Mouse (Mus musculus) myocyte (in vitro differentiated cells): ENCODE data around the gene Paxx.

ENCODE experiments used
- E2F4 ChIP-seq: IDR thresholded peaks from one replicate; pipeline ENCODE4 v1.6.1; 2011; ENCODE audit warnings: mild to moderate bottlenecking, control low read depth, moderate library complexity; ENCODE audit not compliant: insufficient read depth
- MAX ChIP-seq: IDR thresholded peaks from one replicate; pipeline ENCODE4 v1.6.1; 2011; ENCODE audit warnings: low read depth, mild to moderate bottlenecking, control low read depth
- POLR2A ChIP-seq: IDR thresholded peaks from one replicate; pipeline ENCODE4 v1.6.1; 2011; ENCODE audit warnings: low read depth, mild to moderate bottlenecking, control low read depth, moderate library complexity; ENCODE audit not compliant: insufficient read length
- POLR2AphosphoS2 ChIP-seq: IDR thresholded peaks from one replicate; pipeline ENCODE4 v1.6.1; 2011; ENCODE audit warnings: low read depth, control low read depth; ENCODE audit not compliant: insufficient read length
- USF1 ChIP-seq: IDR thresholded peaks from one replicate; pipeline ENCODE4 v1.6.1; 2011; ENCODE audit warnings: low read depth, mild to moderate bottlenecking, control low read depth, moderate library complexity

DNA sequence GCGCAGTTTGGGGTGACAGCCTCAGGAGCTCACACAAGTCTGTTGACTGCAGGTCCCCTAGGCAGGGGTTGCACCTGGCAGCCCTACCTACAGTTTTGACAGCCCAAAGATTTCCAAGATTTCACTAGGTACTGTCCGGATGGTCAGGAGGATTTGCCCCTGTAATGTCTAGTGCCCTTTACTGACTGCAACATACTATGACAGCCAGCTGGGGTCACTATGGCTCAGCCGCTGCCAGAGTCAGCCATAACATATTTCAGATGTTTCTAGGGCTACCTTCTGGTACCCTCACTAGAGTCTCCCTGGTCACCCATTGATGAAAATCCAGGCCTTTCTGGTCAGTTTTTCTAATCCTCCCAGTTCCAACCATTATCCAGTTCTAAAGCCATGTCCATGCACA, 49.0 kb upstream of the Paxx start:
- TF ChIP-seq USF1 (no peak), POLR2A (no peak), MAX (no peak), E2F4 (no peak), POLR2AphosphoS2 (no peak)
